Mouse (Mus musculus): Measurements from ENCODE around the gene Gripap1.
"Not testable (repeated sequence)": the region's sequence is repeated elsewhere in the genome, so short reads cannot be mapped to it uniquely, and the experiment has no call there.

GRCm38 (mm10) chrX:7753627-7754026 is 35.9 kb upstream of the Gripap1 start:
- peak; percentile 49 for TF ChIP-seq CTCF (IDR thresholded peaks at IDR 0.05)
- TF ChIP-seq POLR2A (IDR thresholded peaks at IDR 0.05; ENCODE audit: insufficient read depth, low read depth, low read length): not testable (repeated sequence)

Data from heart, adult 2 months (tissue).